Mouse (Mus musculus) midbrain, embryonic 10.5 days (tissue): ENCODE data around the gene Klk1. TPM values are rescaled to one million over a fixed set of nuclear protein-coding genes. Genes with fewer than 3 reads are reported as not detected.

Experiments used
- polyA plus RNA-seq: library from polyadenylated mRNA; unstranded; fragments of >200 nt; fragmentation: Nextera tagmentation; extraction: Ambion mirVana; gene quantifications from 2 replicates; pipeline ENCODE4 v1.2.1, GENCODE M21; 2016

The Klk1 gene
- polyA plus RNA-seq, 1 experiment from 2014 or later: not detected

Other genes with a start within 250 kb of the Klk1 start
- gene Klk1b9, start 249.3 kb upstream of the Klk1 start, polyA plus RNA-seq: not detected in 2 replicates
- gene Klk1b11, start 229.5 kb upstream of the Klk1 start, polyA plus RNA-seq: not detected in 2 replicates
- gene Klk1b26, start 213.2 kb upstream of the Klk1 start, polyA plus RNA-seq: not detected in 2 replicates
- not detected in 2 replicates for gene Klk1b27, start 173.1 kb upstream of the Klk1 start, polyA plus RNA-seq
- not detected in 2 replicates for gene Klk1b21, start 123.0 kb upstream of the Klk1 start, polyA plus RNA-seq
- not detected in 2 replicates for gene Klk1b22, start 112.7 kb upstream of the Klk1 start, polyA plus RNA-seq
- gene Klk1b16, start 88.6 kb upstream of the Klk1 start, polyA plus RNA-seq: not detected in 2 replicates
- gene Klk1b24, start 37.1 kb upstream of the Klk1 start, polyA plus RNA-seq: not detected in 2 replicates
- not detected in 2 replicates for gene Klk1b3, start 27.2 kb upstream of the Klk1 start, polyA plus RNA-seq
- not detected in 2 replicates for gene Klk1b4, start 17.9 kb upstream of the Klk1 start, polyA plus RNA-seq
- not detected in 2 replicates for gene Klk1b5, start 9.4 kb upstream of the Klk1 start, polyA plus RNA-seq
- 0.17 TPM in 1 of 2 replicates, not detected in the other for gene Gm36864, start 10.8 kb downstream of the Klk1 start, polyA plus RNA-seq
- 1.6 and 1.7 TPM in 2 replicates for gene 1700028J19Rik, start 21.3 kb downstream of the Klk1 start, polyA plus RNA-seq
- 172 and 189 TPM in 2 replicates for gene 2410002F23Rik, start 21.4 kb downstream of the Klk1 start, polyA plus RNA-seq
- gene Acp4, start 32.0 kb downstream of the Klk1 start, polyA plus RNA-seq: 0.17 TPM in 1 of 2 replicates, not detected in the other
- not detected in 2 replicates for gene Gm15517, start 36.1 kb downstream of the Klk1 start, polyA plus RNA-seq
- 2.2 and 2.4 TPM in 2 replicates for gene Clec11a, start 81.5 kb downstream of the Klk1 start, polyA plus RNA-seq
- 1.5 and 2.6 TPM in 2 replicates for gene Shank1, start 84.9 kb downstream of the Klk1 start, polyA plus RNA-seq
- gene Syt3, start 158.7 kb downstream of the Klk1 start, polyA plus RNA-seq: 1.9 and 2.0 TPM in 2 replicates
- gene 1700008O03Rik, start 160.5 kb downstream of the Klk1 start, polyA plus RNA-seq: 1.7 TPM in 2 replicates
- 2.4 and 3.5 TPM in 2 replicates for gene Lrrc4b, start 203.7 kb downstream of the Klk1 start, polyA plus RNA-seq
- gene Aspdh, start 240.0 kb downstream of the Klk1 start, polyA plus RNA-seq: 0.99 and 2.0 TPM in 2 replicates
- 71.6 and 76.8 TPM in 2 replicates for gene Josd2, start 242.6 kb downstream of the Klk1 start, polyA plus RNA-seq